Comparison of ENCODE assay signal across 7 mouse cellular contexts in genomic region chr7:12780151-12780830, GRCm38 (mm10). TPM values are rescaled to one million over a fixed set of nuclear protein-coding genes. Genes with fewer than 3 reads are reported as not detected.
DNase-seq lines count a peak whose midpoint lies in the region; ATAC-seq and TF ChIP-seq lines count a peak whose summit lies in the region.

No protein-coding gene starts in this region.

- under 1% methylated on average over 57 of the region's 57 CpGs for WGBS in bone marrow, adult 2 months
- WGBS in embryonic facial prominence, embryonic 12.5 days, result under 1% methylated on average over 57 of the region's 57 CpGs
- WGBS in limb, embryonic 15.5 days, result under 1% methylated on average over 55 of the region's 57 CpGs
- under 1% methylated on average over 57 of the region's 57 CpGs for WGBS in midbrain, embryonic 16.5 days

- H3K4me2 ChIP-seq in embryonic facial prominence, embryonic 12.5 days (replicated peaks), result peak overlapping the region; percentile 96
- peak overlapping the region; percentile 97 for H3K4me2 ChIP-seq in limb, embryonic 15.5 days
- peak overlapping the region; percentile 94 for H3K4me2 ChIP-seq in midbrain, embryonic 16.5 days (ENCODE audit: low read length)

- TF ChIP-seq CTCF in bone marrow, adult 2 months (IDR thresholded peaks at IDR 0.05; ENCODE audit: control insufficient read depth, insufficient read depth, low read length), result no peak

- peaks cover 3% of the 10 kb centered on the region for H3K36me3 ChIP-seq in embryonic facial prominence, embryonic 12.5 days
- peaks cover 2% of the 10 kb centered on the region for H3K36me3 ChIP-seq in limb, embryonic 15.5 days
- peaks cover 5% of the 10 kb centered on the region for H3K36me3 ChIP-seq in midbrain, embryonic 16.5 days (ENCODE audit: control insufficient read depth, insufficient read depth, low read length)

- H3K27ac ChIP-seq in bone marrow, adult 2 months (ENCODE audit: control insufficient read depth, insufficient read depth, low read depth, low read length, poor library complexity), result no peak overlapping the region
- H3K27ac ChIP-seq in embryonic facial prominence, embryonic 12.5 days, result 0 out of 2 replicates have a peak overlapping the region, but pooled peaks have one; percentile 31
- 0 out of 2 replicates have a peak overlapping the region, but pooled peaks have one; percentile 27 for H3K27ac ChIP-seq in limb, embryonic 15.5 days
- H3K27ac ChIP-seq in midbrain, embryonic 16.5 days (ENCODE audit: low read length), result peak overlapping the region; percentile 83

- H3K9ac ChIP-seq in embryonic facial prominence, embryonic 12.5 days, result peak overlapping the region; percentile 79
- H3K9ac ChIP-seq in limb, embryonic 15.5 days, result peak overlapping the region; percentile 76
- H3K9ac ChIP-seq in midbrain, embryonic 16.5 days (ENCODE audit: low read depth, low read length), result peak overlapping the region; percentile 96

- peaks cover 1% of the 10 kb centered on the region; the same call in 1 of the 2 replicates for H3K4me1 ChIP-seq in bone marrow, adult 2 months (ENCODE audit: control insufficient read depth, insufficient read depth, low read length)
- H3K4me1 ChIP-seq in embryonic facial prominence, embryonic 12.5 days, result peaks cover 6% of the 10 kb centered on the region; the same call in 1 of the 2 replicates
- H3K4me1 ChIP-seq in limb, embryonic 15.5 days, result peaks cover 12% of the 10 kb centered on the region
- peaks cover 11% of the 10 kb centered on the region for H3K4me1 ChIP-seq in midbrain, embryonic 16.5 days (ENCODE audit: control insufficient read depth, insufficient read depth, low read length)

- no peak for TF ChIP-seq POLR2A in bone marrow, adult 2 months (IDR thresholded peaks at IDR 0.05; ENCODE audit: borderline replicate concordance, control insufficient read depth, low read depth, low read length)

- DNase-seq in heart, adult 9 months (ENCODE audit: low spot score in 2 of 2), result peak; percentile 48 to 58
- peak; percentile 43 for DNase-seq in kidney, adult 9 months
- peak; percentile 10 to 73 for DNase-seq in spleen, postnatal 10 days (ENCODE audit: low spot score in 2 of 2)

- peak overlapping the region; percentile 21 for H3K4me3 ChIP-seq in bone marrow, adult 2 months (replicated peaks; ENCODE audit: control insufficient read depth, low read depth, low read length)
- H3K4me3 ChIP-seq in embryonic facial prominence, embryonic 12.5 days, result peak overlapping the region; percentile 76
- peak overlapping the region; percentile 67 for H3K4me3 ChIP-seq in limb, embryonic 15.5 days
- peak overlapping the region; percentile 76 for H3K4me3 ChIP-seq in midbrain, embryonic 16.5 days (ENCODE audit: low read depth, low read length)

- no peaks in the 10 kb centered on the region for H3K27me3 ChIP-seq in embryonic facial prominence, embryonic 12.5 days
- H3K27me3 ChIP-seq in limb, embryonic 15.5 days, result no peaks in the 10 kb centered on the region
- no peaks in the 10 kb centered on the region for H3K27me3 ChIP-seq in midbrain, embryonic 16.5 days (ENCODE audit: control insufficient read depth, insufficient read depth, low read depth, low read length)

- no peaks in the 10 kb centered on the region for H3K9me3 ChIP-seq in embryonic facial prominence, embryonic 12.5 days
- no peaks in the 10 kb centered on the region for H3K9me3 ChIP-seq in limb, embryonic 15.5 days
- H3K9me3 ChIP-seq in midbrain, embryonic 16.5 days (replicated peaks; ENCODE audit: control insufficient read depth, low read length, poor library complexity, severe bottlenecking), result peaks cover 2% of the 10 kb centered on the region

- ATAC-seq in embryonic facial prominence, embryonic 12.5 days (ENCODE audit: insufficient number of reproducible peaks, insufficient read depth, low FRiP score, low TSS enrichment), result peak; percentile 90
- peak; percentile 90 for ATAC-seq in limb, embryonic 15.5 days (ENCODE audit: insufficient number of reproducible peaks, low FRiP score, low TSS enrichment, low read depth)
- ATAC-seq in midbrain, embryonic 16.5 days, result peak; percentile 96

RNA-seq across cellular contexts. Expression of gene Zscan18, which starts 23.1 kb away (rescaled TPM):
- polyA plus RNA-seq in bone marrow, adult 2 months (2011; ENCODE audit: insufficient read depth, insufficient read length, low replicate concordance, missing spikeins), result 0.27 and 1.2 TPM in 2 replicates
- 17.4 and 19.4 TPM in 2 replicates for polyA plus RNA-seq in embryonic facial prominence, embryonic 12.5 days (2016; fragmentation: Nextera tagmentation; extraction: Ambion mirVana)
- polyA plus RNA-seq in limb, embryonic 15.5 days (2015; fragmentation: Nextera tagmentation; extraction: Ambion mirVana), result 9.0 and 10.0 TPM in 2 replicates
- polyA plus RNA-seq in midbrain, embryonic 16.5 days (2015; fragmentation: Nextera tagmentation; extraction: Ambion mirVana), result 39.1 and 44.4 TPM in 2 replicates

RNA-seq across cellular contexts. Expression of gene Zfp329, which starts 38.4 kb away (rescaled TPM):
- 3.4 and 11.5 TPM in 2 replicates for polyA plus RNA-seq in bone marrow, adult 2 months (2011; ENCODE audit: insufficient read depth, insufficient read length, low replicate concordance, missing spikeins)
- polyA plus RNA-seq in embryonic facial prominence, embryonic 12.5 days (2016; fragmentation: Nextera tagmentation; extraction: Ambion mirVana), result 19.8 TPM in 2 replicates
- 11.5 and 14.6 TPM in 2 replicates for polyA plus RNA-seq in limb, embryonic 15.5 days (2015; fragmentation: Nextera tagmentation; extraction: Ambion mirVana)
- polyA plus RNA-seq in midbrain, embryonic 16.5 days (2015; fragmentation: Nextera tagmentation; extraction: Ambion mirVana), result 32.6 and 33.9 TPM in 2 replicates

RNA-seq across cellular contexts. Expression of gene Vmn2r56, which starts 45.5 kb away (rescaled TPM):
- not detected in 2 replicates for polyA plus RNA-seq in bone marrow, adult 2 months (2011; ENCODE audit: insufficient read depth, insufficient read length, low replicate concordance, missing spikeins)
- not detected in 2 replicates for polyA plus RNA-seq in embryonic facial prominence, embryonic 12.5 days (2016; fragmentation: Nextera tagmentation; extraction: Ambion mirVana)
- not detected in 2 replicates for polyA plus RNA-seq in limb, embryonic 15.5 days (2015; fragmentation: Nextera tagmentation; extraction: Ambion mirVana)
- polyA plus RNA-seq in midbrain, embryonic 16.5 days (2015; fragmentation: Nextera tagmentation; extraction: Ambion mirVana), result not detected in 2 replicates

RNA-seq across cellular contexts. Expression of gene Zfp110, which starts 54.3 kb away (rescaled TPM):
- polyA plus RNA-seq in bone marrow, adult 2 months (2011; ENCODE audit: insufficient read depth, insufficient read length, low replicate concordance, missing spikeins), result 14.6 and 24.9 TPM in 2 replicates
- polyA plus RNA-seq in embryonic facial prominence, embryonic 12.5 days (2016; fragmentation: Nextera tagmentation; extraction: Ambion mirVana), result 39.5 and 41.3 TPM in 2 replicates
- 40.7 and 41.2 TPM in 2 replicates for polyA plus RNA-seq in limb, embryonic 15.5 days (2015; fragmentation: Nextera tagmentation; extraction: Ambion mirVana)
- 30.1 and 30.6 TPM in 2 replicates for polyA plus RNA-seq in midbrain, embryonic 16.5 days (2015; fragmentation: Nextera tagmentation; extraction: Ambion mirVana)

Comparison
In these comparisons a context has a peak if more than half of its experiments do, and no peak if none do; other contexts are left out.
1. H3K4me3 ChIP-seq: peak in every context shown above with its lines; median percentile 76 in embryonic facial prominence, embryonic 12.5 days; 76 in midbrain, embryonic 16.5 days; 67 in limb, embryonic 15.5 days; 21 in bone marrow, adult 2 months.